Comparison of ENCODE assay signal across 20 mouse cellular contexts in the genomic region with DNA sequence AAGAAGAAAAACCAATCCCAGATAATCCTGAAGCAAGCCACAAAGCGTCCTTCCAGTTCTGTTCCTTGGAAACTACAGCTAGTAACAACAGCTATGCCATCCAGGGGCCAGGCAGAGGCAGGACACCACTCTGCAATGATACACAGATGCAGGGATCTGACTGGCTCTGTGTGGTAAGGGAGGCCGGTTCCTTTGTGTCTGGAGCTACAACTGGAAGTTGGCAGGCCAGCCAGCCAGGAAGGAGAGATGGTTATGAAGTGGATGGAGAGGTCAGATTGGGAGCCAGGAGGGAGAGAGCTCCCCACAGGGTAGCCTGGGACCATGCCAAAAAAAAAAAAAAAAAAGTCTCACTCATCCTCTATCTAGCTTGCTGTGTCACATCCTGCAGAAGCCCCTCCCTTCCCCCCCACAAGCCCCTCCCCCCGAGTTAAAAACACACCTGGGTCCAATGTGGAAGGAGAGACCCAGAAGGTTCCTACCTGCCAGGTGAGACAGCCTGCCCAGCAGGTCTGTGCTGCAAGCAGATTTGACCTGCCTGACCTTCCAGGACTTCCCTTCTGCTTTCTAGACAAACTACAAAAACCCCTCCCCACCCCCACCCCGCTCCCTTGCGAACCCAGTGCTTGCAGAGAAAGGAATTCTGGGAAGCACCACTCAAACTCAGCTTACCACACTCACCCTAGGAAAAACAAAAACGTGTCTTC. TPM values are rescaled to one million over a fixed set of nuclear protein-coding genes. Genes with fewer than 3 reads are reported as not detected.
A peak's percentile ranks its signal among the peaks of the same experiment; 100 is the strongest.
DNase-seq lines count a peak whose midpoint lies in the region; TF ChIP-seq lines count a peak whose summit lies in the region.
"Had no signal": no experiment of that assay in that cellular context is flagged by ENCODE, and none has a peak within 500 bp of the region (broad histone marks: within the 10 kb centered on the region; RNA-seq: fewer than 3 reads in every experiment).

No protein-coding gene starts in this region.

- peak overlapping the region; percentile 81 for H3K27ac ChIP-seq in left cerebral cortex, adult 2 months
- H3K27ac ChIP-seq: embryonic facial prominence, embryonic 13.5 days; forebrain, embryonic 12.5 days; hindbrain, embryonic 13.5 days had no signal

- intact Hi-C loops in left cerebral cortex, adult 2 months (cut with DNase I), result no loop called here
- intact Hi-C loops in left cerebral cortex, postnatal 14 days (cut with DNase I), result loop anchor here (5.0 kb wide), 1 partner anchor 51 kb away; no protein-coding TSS in a partner anchor

- DNase-seq in embryo, embryonic 9.5 days (ENCODE audit: extremely low spot score), result peak; percentile 19
- DNase-seq in embryo, embryonic 11 days, result no peak
- no peak for DNase-seq in left cerebral cortex, adult 2 months (ENCODE audit: extremely low spot score in 1 of 2, low spot score in 2 of 2)
- no peak for DNase-seq in left cerebral cortex, postnatal 14 days (ENCODE audit: low spot score in 2 of 2)
- DNase-seq in ES-CJ7 (ENCODE audit: low read depth, low spot score) (peak; percentile 65), ZHBTc4 (ENCODE audit: low read depth, low spot score) (peak; percentile 62)
- DNase-seq in testis, postnatal 10 days (ENCODE audit: low spot score), result no peak
- DNase-seq in cerebellum, adult 11 months, result no peak
- DNase-seq: adrenal gland, adult 2 months; adrenal gland, postnatal 25 days; cerebellum, adult 8-10 months; cerebellum, postnatal 14 days; gastrocnemius, postnatal 14 days; heart, postnatal 36 days had no signal

- TF ChIP-seq CTCF in left cerebral cortex, adult 2 months (IDR thresholded peaks at IDR 0.05), result no peak

- no peak overlapping the region for H3K4me3 ChIP-seq in left cerebral cortex, adult 2 months
- H3K4me3 ChIP-seq: embryonic facial prominence, embryonic 13.5 days; forebrain, embryonic 12.5 days; heart, embryonic 12.5 days; hindbrain, embryonic 13.5 days had no signal

RNA-seq across cellular contexts. Expression of a gene that starts 21.1 kb away (rescaled TPM):
- under 1 TPM; 0.42 to 0.97 TPM for total RNA-seq in left cerebral cortex, adult 2 months (2021)
- total RNA-seq in left cerebral cortex, postnatal 14 days (2021), result under 1 TPM; 0.19 to 0.20 TPM
- total RNA-seq: common myeloid progenitor, adult 5-6 weeks; G1E; gastrocnemius, postnatal 14 days had no signal

RNA-seq across cellular contexts. Expression of a gene that starts 39.2 kb away (rescaled TPM):
- not detected for total RNA-seq in left cerebral cortex, adult 2 months (2021)
- under 1 TPM; 0.21 to 0.29 TPM for total RNA-seq in left cerebral cortex, postnatal 14 days (2021)
- total RNA-seq: common myeloid progenitor, adult 5-6 weeks; gastrocnemius, postnatal 14 days had no signal

RNA-seq across cellular contexts. Expression of a gene that starts 59.7 kb away (rescaled TPM):
- total RNA-seq in left cerebral cortex, adult 2 months (2021), result 1 to 10 TPM; 1.4 to 1.5 TPM
- under 1 TPM; 0.88 to 0.99 TPM for total RNA-seq in left cerebral cortex, postnatal 14 days (2021)
- total RNA-seq: common myeloid progenitor, adult 5-6 weeks had no signal

Comparison
In these comparisons a context has a peak if more than half of its experiments do, and no peak if none do; other contexts are left out.
1. DNase-seq: peak in embryo, embryonic 9.5 days (single experiment), ES-CJ7 (single experiment) and ZHBTc4 (single experiment); none in embryo, embryonic 11 days (single experiment), left cerebral cortex, adult 2 months (0 of 2), left cerebral cortex, postnatal 14 days (0 of 2), testis, postnatal 10 days (single experiment) and cerebellum, adult 11 months (single experiment).